Comparison of ENCODE assay signal across 23 mouse cellular contexts in the genomic region with DNA sequence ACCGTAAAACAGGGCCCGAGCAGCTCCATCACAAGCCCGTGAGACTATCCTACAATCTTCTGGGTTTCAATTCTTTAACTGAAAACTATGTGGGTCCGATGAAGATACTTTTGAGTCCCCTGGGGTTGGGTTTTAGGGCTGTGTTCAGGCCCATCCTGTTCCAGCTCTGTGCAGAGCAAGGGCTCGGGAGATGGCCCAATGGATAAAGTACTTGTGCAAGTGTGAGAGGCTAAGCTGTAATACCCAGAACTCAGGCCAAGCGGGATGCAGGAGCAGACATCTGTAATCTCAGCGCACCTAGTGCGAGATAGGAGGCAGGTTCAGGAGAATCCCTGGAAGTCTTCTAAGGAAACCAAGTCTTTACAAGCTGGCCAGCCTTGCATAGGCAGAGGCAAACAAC.
"Had no signal": no experiment of that assay in that cellular context is flagged by ENCODE, and none has a peak within 500 bp of the region (broad histone marks: within the 10 kb centered on the region; RNA-seq: fewer than 3 reads in every experiment).

No protein-coding gene starts in this region.

- ATAC-seq: midbrain, embryonic 13.5 days; midbrain, embryonic 16.5 days had no signal

- H3K27me3 ChIP-seq: kidney, embryonic 15.5 days; liver, embryonic 12.5 days; liver, embryonic 15.5 days; lung, embryonic 15.5 days; megakaryocyte, embryonic 14.5 days; midbrain, embryonic 13.5 days; neural tube, embryonic 15.5 days had no signal

- H3K4me3 ChIP-seq: kidney, embryonic 15.5 days; left cerebral cortex, adult 2 months; liver, embryonic 12.5 days; liver, embryonic 15.5 days; lung, embryonic 15.5 days; megakaryocyte, embryonic 14.5 days; midbrain, embryonic 10.5 days; midbrain, embryonic 13.5 days; myocyte; neural tube, embryonic 15.5 days had no signal

- H3K9me3 ChIP-seq: kidney, embryonic 15.5 days; liver, embryonic 12.5 days; liver, embryonic 15.5 days; lung, embryonic 15.5 days; midbrain, embryonic 10.5 days; midbrain, embryonic 13.5 days; neural tube, embryonic 15.5 days had no signal

- H3K9ac ChIP-seq: kidney, embryonic 15.5 days; liver, embryonic 12.5 days; liver, embryonic 15.5 days; lung, embryonic 15.5 days; midbrain, embryonic 13.5 days; neural tube, embryonic 15.5 days had no signal

- H3K4me1 ChIP-seq: liver, embryonic 12.5 days; liver, embryonic 15.5 days; megakaryocyte, embryonic 14.5 days; midbrain, embryonic 10.5 days had no signal

- H3K4me2 ChIP-seq: kidney, embryonic 15.5 days; liver, embryonic 12.5 days; liver, embryonic 15.5 days; lung, embryonic 15.5 days; midbrain, embryonic 13.5 days; neural tube, embryonic 15.5 days had no signal

- H3K27ac ChIP-seq: kidney, embryonic 15.5 days; left cerebral cortex, adult 2 months; liver, embryonic 12.5 days; liver, embryonic 15.5 days; lung, embryonic 15.5 days; midbrain, embryonic 10.5 days; midbrain, embryonic 13.5 days had no signal

- H3K36me3 ChIP-seq: kidney, embryonic 15.5 days; liver, embryonic 12.5 days; liver, embryonic 15.5 days; lung, embryonic 15.5 days; midbrain, embryonic 10.5 days; midbrain, embryonic 13.5 days; neural tube, embryonic 15.5 days had no signal

- DNase-seq: kidney, adult 11 months; kidney, adult 8-10 months; kidney, postnatal 10 days; kidney, postnatal 36 days; layer of hippocampus, postnatal 36 days; lung, adult 18-20 months; lung, postnatal 10 days; right cerebral cortex, adult 18-20 months; right cerebral cortex, postnatal 14 days; right cerebral cortex, postnatal 4 days; thymus, adult 18-20 months; thymus, postnatal 36 days had no signal
